Mouse (Mus musculus) heart, embryonic 13.5 days (tissue): ENCODE data around the gene Ftl1. TPM values are rescaled to one million over a fixed set of nuclear protein-coding genes. Genes with fewer than 3 reads are reported as not detected.
A peak's percentile ranks its signal among the peaks of the same experiment; 100 is the strongest.
"Not testable (repeated sequence)": the region's sequence is repeated elsewhere in the genome, so short reads cannot be mapped to it uniquely, and the experiment has no call there.

Experiments used
- ATAC-seq: fragments of 200-750 bp; cut with Nextera tagmentation; 2 replicates; pipeline ENCODE4 v1.8.0; 2017; ENCODE audit warnings: moderate TSS enrichment; ENCODE audit not compliant: insufficient number of reproducible peaks, low FRiP score, low TSS enrichment; ENCODE audit errors: extremely low read depth
- H3K27ac ChIP-seq: fragments of 300-500 bp; sonication (generic); replicated peaks from 2 replicates; pipeline ENCODE4 v1.5.1; 2015; ENCODE audit warnings: moderate library complexity, mild to moderate bottlenecking, inconsistent platforms
- H3K27me3 ChIP-seq: fragments of 300-500 bp; sonication (generic); replicated peaks from 2 replicates; pipeline ENCODE4 v1.6.1; 2015; ENCODE audit warnings: mild to moderate bottlenecking, inconsistent platforms
- H3K36me3 ChIP-seq: fragments of 300-500 bp; sonication (generic); 2 replicates; pipeline ENCODE4 v1.6.1; 2015; ENCODE audit warnings: mild to moderate bottlenecking, inconsistent platforms
- H3K4me1 ChIP-seq: fragments of 300-500 bp; sonication (generic); 2 replicates; pipeline ENCODE4 v1.6.1; 2015; ENCODE audit warnings: inconsistent platforms
- H3K4me2 ChIP-seq: fragments of 300-500 bp; sonication (generic); 2 replicates; pipeline ENCODE4 v1.6.1; 2015; ENCODE audit warnings: inconsistent platforms, mild to moderate bottlenecking, moderate library complexity
- H3K4me3 ChIP-seq: fragments of 300-500 bp; sonication (generic); 2 replicates; pipeline ENCODE4 v1.5.1; 2015; ENCODE audit warnings: moderate library complexity, mild to moderate bottlenecking, inconsistent platforms
- H3K9ac ChIP-seq: fragments of 300-500 bp; sonication (generic); 2 replicates; pipeline ENCODE4 v1.6.1; 2015; ENCODE audit warnings: inconsistent platforms, mild to moderate bottlenecking, moderate library complexity
- H3K9me3 ChIP-seq: fragments of 300-500 bp; sonication (generic); 2 replicates; pipeline ENCODE4 v1.6.1; 2016; ENCODE audit warnings: inconsistent platforms
- WGBS: fragments of 180-500 bp; shearing (Covaris S2); methylation state at CpG from one replicate; pipeline ENCODE4 v1.1.7; 2015; ENCODE audit warnings: mixed read lengths; 5-methylcytosine and 5-hydroxymethylcytosine counted together
- polyA plus RNA-seq: library from polyadenylated mRNA; unstranded; fragments of >200 nt; fragmentation: Nextera tagmentation; extraction: Ambion mirVana; gene quantifications from 2 replicates; pipeline ENCODE4 v1.2.1, GENCODE M21; 2015

The Ftl1 gene
- polyA plus RNA-seq: 5,089 and 5,516 TPM in 2 replicates

- Histone ChIP-seq H3K4me3 (peak within 1 kb of the TSS; percentile 93), H3K4me2 (peak within 1 kb of the TSS; percentile 94), H3K27ac (peak within 1 kb of the TSS; percentile 96), H3K4me1 (peaks cover 47% of the 10 kb centered on the region), H3K36me3 (peaks cover 71% of the 10 kb centered on the region), H3K9ac (peak within 1 kb of the TSS; percentile 97)
- H3K9me3 ChIP-seq, H3K27me3 ChIP-seq: not testable (repeated sequence)
- peak; percentile 91 for ATAC-seq
- under 1% methylated on average over 32 of the region's 37 CpGs for WGBS
These were observed at the start of gene Ftl1 for GRCm38 (mm10) chr7:45459564-45460140. Gene Ftl1, minus strand, starts transcription at chr7:45459884.

DNA sequence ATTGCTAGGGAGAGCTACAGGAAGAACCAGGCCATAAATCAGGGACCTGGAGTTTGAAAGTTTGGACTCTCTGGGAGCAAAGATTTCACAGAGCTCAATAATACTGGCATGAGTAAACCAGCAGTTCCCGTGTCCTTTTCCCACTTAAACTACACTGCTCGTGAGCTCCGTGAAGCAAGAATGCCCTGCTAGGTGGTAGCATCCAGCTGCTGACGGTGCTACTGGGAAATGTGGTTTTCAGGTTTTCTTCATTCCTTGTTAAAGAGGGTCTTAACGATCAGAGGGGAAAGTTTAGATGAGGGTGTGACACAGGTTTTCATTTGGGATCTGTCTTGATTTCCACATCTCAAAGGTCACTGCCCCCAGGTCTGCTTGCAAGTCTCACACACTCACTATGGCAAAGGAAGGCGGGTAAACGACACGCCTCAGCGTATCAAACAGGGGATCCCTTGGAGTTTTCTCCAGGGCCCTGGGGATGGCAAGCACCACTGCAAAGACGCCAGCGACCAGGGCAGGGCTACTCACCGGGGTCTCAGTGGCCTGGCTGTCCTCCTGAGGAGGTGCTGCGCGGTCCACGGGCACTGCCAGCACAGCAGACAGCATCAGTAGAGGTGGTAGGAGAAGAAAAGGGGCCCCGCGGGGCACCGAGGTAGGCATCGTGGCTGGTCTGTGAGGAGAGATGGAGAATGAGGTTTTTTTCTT, 49.6 kb upstream of the Ftl1 start:
- WGBS: 29% methylated on average over 19 of the region's 19 CpGs
- Histone ChIP-seq H3K27ac (peak overlapping the region; percentile 90), H3K4me3 (peak overlapping the region; percentile 90), H3K4me2 (peak overlapping the region; percentile 96), H3K36me3 (peaks cover 35% of the 10 kb centered on the region), H3K9me3 (no peaks in the 10 kb centered on the region), H3K27me3 (no peaks in the 10 kb centered on the region), H3K4me1 (peaks cover 18% of the 10 kb centered on the region), H3K9ac (peak overlapping the region; percentile 95)
- no peak for ATAC-seq

DNA sequence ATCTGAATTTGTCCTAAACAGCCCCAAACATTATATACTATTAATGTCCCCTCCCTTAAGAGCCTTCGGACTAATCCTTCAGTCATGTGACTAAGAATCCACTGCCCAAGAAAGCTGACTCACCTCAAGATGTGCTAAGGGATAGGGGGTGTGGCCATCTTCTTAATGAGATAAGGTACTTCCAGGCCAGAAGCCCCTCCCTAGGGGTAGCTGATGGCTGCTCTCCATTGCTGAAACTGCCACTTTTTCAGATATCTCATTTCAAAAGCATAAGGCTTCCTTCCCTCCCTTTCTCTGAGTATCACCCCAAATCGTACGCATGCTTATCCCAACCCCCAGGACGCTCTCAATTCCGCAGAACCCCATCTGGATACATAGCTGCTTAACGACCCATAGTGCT, 48.9 kb upstream of the Ftl1 start:
- Histone ChIP-seq H3K27me3 (no peaks in the 10 kb centered on the region), H3K9me3 (no peaks in the 10 kb centered on the region), H3K36me3 (peaks cover 41% of the 10 kb centered on the region), H3K27ac (peak overlapping the region; percentile 90), H3K4me2 (peak overlapping the region; percentile 96), H3K4me1 (peaks cover 18% of the 10 kb centered on the region), H3K4me3 (peak overlapping the region; percentile 90), H3K9ac (peak overlapping the region; percentile 95)
- peak; percentile 57; the same call in 1 of the 2 replicates for ATAC-seq
- 73% methylated on average over 6 of the region's 6 CpGs for WGBS

GRCm38 (mm10) chr7:45507583-45507982, 47.9 kb upstream of the Ftl1 start:
- ATAC-seq: no peak
- H3K9ac ChIP-seq: no peak overlapping the region
- H3K4me1 ChIP-seq: peaks cover 18% of the 10 kb centered on the region
- no peak overlapping the region for H3K27ac ChIP-seq
- H3K9me3 ChIP-seq: no peaks in the 10 kb centered on the region
- 86% methylated on average over 6 of the region's 6 CpGs for WGBS
- peaks cover 49% of the 10 kb centered on the region for H3K36me3 ChIP-seq
- H3K27me3 ChIP-seq: no peaks in the 10 kb centered on the region
- H3K4me2 ChIP-seq: peak overlapping the region; percentile 96; the same call in 1 of the 2 replicates
- H3K4me3 ChIP-seq: no peak overlapping the region

- Histone ChIP-seq H3K4me3 (no peak overlapping the region), H3K27me3 (no peaks in the 10 kb centered on the region), H3K4me2 (no peak overlapping the region), H3K27ac (no peak overlapping the region), H3K9me3 (no peaks in the 10 kb centered on the region), H3K9ac (no peak overlapping the region), H3K36me3 (peaks cover 97% of the 10 kb centered on the region), H3K4me1 (peaks cover 5% of the 10 kb centered on the region)
- no peak for ATAC-seq
- 92% methylated on average over 6 of the region's 6 CpGs for WGBS
These were observed 38.7 kb upstream of the Ftl1 start for GRCm38 (mm10) chr7:45498427-45498826.

DNA sequence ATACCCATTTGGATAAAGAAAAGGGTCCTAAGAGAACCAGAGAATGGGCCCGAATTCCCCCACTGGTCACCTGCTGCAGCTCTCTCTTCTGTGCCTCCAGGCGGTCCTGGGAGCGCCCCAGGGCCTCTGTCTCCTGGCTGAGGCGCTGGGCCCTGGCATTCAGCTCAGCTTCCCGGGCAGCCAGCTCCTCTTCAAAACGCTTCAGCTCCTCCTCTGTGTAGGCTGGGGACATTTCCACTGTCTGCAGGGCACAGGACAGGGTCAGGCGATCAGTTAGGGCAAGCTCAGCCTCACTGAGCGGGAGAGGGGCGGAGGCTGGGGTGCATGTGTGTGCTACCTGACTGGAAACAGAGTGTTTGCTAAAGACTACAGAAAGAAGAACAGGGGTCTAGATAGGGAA, 34.9 kb upstream of the Ftl1 start:
- H3K4me1 ChIP-seq: peaks cover 15% of the 10 kb centered on the region
- H3K4me3 ChIP-seq: no peak overlapping the region
- no peaks in the 10 kb centered on the region for H3K9me3 ChIP-seq
- peaks cover 76% of the 10 kb centered on the region for H3K36me3 ChIP-seq
- no peak overlapping the region for H3K9ac ChIP-seq
- H3K27me3 ChIP-seq: no peaks in the 10 kb centered on the region
- no peak for ATAC-seq
- no peak overlapping the region for H3K27ac ChIP-seq
- no peak overlapping the region for H3K4me2 ChIP-seq
- 82% methylated on average over 9 of the region's 9 CpGs for whole genome bisulfite sequencing

GRCm38 (mm10) chr7:45492951-45493350, 33.3 kb upstream of the Ftl1 start:
- peaks cover 28% of the 10 kb centered on the region for H3K4me1 ChIP-seq
- no peak for ATAC-seq
- H3K4me3 ChIP-seq: no peak overlapping the region
- no peaks in the 10 kb centered on the region for H3K9me3 ChIP-seq
- no peaks in the 10 kb centered on the region for H3K27me3 ChIP-seq
- H3K36me3 ChIP-seq: peaks cover 60% of the 10 kb centered on the region
- H3K27ac ChIP-seq: no peak overlapping the region
- H3K9ac ChIP-seq: no peak overlapping the region
- 87% methylated on average over 5 of the region's 5 CpGs for WGBS
- H3K4me2 ChIP-seq: no peak overlapping the region

- Histone ChIP-seq H3K4me3 (no peak overlapping the region), H3K9ac (no peak overlapping the region), H3K4me1 (peaks cover 29% of the 10 kb centered on the region), H3K27me3 (no peaks in the 10 kb centered on the region), H3K36me3 (peaks cover 54% of the 10 kb centered on the region), H3K27ac (no peak overlapping the region), H3K9me3 (no peaks in the 10 kb centered on the region), H3K4me2 (no peak overlapping the region)
- WGBS: 93% methylated on average over 8 of the region's 8 CpGs
- ATAC-seq: no peak
These were observed 32.7 kb upstream of the Ftl1 start for GRCm38 (mm10) chr7:45492225-45492844.

DNA sequence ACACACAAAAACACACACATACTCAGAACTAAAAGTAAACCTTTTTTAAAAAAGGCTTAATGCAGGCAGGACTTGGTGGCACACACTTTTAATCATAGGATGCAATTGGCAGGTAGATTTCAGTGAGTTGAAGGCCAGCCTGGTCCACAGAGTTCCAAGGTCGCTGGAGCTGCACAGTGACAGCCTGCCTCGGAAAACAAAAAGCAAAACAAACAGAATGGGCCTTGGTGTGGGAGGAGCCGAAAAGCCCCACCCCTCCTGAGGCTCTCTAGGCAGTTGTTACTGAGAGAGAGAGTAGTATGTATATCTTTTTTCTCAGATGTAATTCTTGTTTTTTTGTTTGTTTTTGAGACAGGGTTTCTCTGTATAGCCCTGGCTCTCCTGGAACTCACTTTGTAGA, 31.6 kb upstream of the Ftl1 start:
- H3K9ac ChIP-seq: 0 out of 2 replicates have a peak overlapping the region, but pooled peaks have one; percentile 42
- peaks cover 29% of the 10 kb centered on the region for H3K4me1 ChIP-seq
- WGBS: 23% methylated on average over 3 of the region's 3 CpGs

DNA sequence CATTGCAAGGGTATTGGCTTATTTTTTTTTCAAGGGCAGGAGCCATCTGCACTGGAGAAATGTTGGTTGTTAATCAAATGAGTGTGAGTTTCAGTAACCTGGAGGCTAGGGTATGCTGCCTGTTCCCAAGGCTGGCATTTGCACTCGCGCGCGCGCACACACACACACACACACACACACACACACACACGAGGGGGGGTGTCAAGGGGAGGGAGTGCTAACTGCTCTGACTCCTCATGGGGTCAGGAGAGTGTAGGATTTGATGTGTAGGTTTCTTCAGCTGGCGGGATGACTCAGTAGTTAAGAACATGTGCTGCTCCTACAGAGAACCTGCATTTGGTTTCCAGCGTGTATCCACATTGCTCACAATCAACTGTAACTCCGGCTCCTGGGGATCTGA, 31.1 kb upstream of the Ftl1 start:
- Histone ChIP-seq H3K27ac (no peak overlapping the region), H3K36me3 (peaks cover 40% of the 10 kb centered on the region), H3K4me2 (peak overlapping the region; percentile 37), H3K9me3 (no peaks in the 10 kb centered on the region), H3K9ac (0 out of 2 replicates have a peak overlapping the region, but pooled peaks have one; percentile 42), H3K4me1 (peaks cover 29% of the 10 kb centered on the region), H3K4me3 (no peak overlapping the region), H3K27me3 (no peaks in the 10 kb centered on the region)
- 46% methylated on average over 9 of the region's 9 CpGs for WGBS
- no peak for ATAC-seq

More for the DNA sequence above, 31.6 kb upstream of the Ftl1 start:
- Histone ChIP-seq H3K4me2 (peak overlapping the region; percentile 37; the same call in 1 of the 2 replicates), H3K4me3 (no peak overlapping the region), H3K27ac (no peak overlapping the region), H3K27me3 (no peaks in the 10 kb centered on the region), H3K9me3 (no peaks in the 10 kb centered on the region), H3K36me3 (peaks cover 43% of the 10 kb centered on the region)
- no peak; the same call in 1 of the 2 replicates for ATAC-seq

GRCm38 (mm10) chr7:45489578-45489977, 29.9 kb upstream of the Ftl1 start:
- Histone ChIP-seq H3K4me2 (no peak overlapping the region), H3K9ac (no peak overlapping the region), H3K4me3 (no peak overlapping the region), H3K9me3 (no peaks in the 10 kb centered on the region), H3K27me3 (no peaks in the 10 kb centered on the region), H3K4me1 (peaks cover 29% of the 10 kb centered on the region), H3K36me3 (peaks cover 29% of the 10 kb centered on the region), H3K27ac (no peak overlapping the region)
- WGBS: 49% methylated on average over 7 of the region's 7 CpGs
- ATAC-seq: no peak
